Mouse (Mus musculus): ENCODE data around the gene Mcf2.

The Mcf2 gene

DNA sequence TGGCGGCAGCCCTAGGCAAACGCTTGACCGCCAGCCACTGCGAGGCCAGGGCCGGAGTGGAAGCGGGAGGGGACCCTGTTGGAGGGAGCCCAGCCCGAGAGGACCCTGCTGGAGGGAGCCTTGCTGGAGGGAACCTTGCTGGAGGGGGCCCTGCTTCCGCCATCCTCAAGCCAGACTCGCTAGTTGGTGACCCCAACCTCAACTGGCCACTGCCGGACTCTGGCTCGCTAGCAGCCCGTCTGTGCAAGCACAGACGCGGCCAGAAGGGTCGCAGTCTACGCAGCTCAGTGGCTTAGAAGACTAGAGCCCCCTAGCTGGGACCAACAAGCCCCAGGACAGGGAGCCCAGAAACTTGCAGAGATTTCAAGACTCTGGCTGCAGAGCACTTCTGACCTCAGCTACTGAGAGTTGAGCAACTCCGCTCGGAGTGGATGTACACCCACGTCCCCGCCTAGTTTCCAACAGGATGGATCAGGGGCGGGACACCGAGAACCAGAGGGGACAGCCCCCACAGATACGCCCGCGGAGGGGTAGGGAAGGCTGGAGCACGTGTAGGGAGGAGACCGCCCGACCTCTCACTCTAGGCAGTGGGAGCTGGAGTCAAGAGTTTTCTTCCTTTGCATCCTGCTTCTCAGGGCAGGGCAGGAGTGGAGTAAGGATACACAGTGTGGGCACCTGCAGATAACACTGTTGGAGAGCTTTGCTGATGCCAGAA is at the start of gene Mcf2:
Mcf2 (minus strand) TSS at position 346 of the 715 bp plus-strand sequence.
- in situ Hi-C loops (cut with MboI, MseI) = no loop called here

- in situ Hi-C loops (cut with MboI, MseI) = no loop called here
Observed at GRCm38 (mm10) chrX:60187726-60188125, 8.8 kb upstream of the Mcf2 start.

DNA sequence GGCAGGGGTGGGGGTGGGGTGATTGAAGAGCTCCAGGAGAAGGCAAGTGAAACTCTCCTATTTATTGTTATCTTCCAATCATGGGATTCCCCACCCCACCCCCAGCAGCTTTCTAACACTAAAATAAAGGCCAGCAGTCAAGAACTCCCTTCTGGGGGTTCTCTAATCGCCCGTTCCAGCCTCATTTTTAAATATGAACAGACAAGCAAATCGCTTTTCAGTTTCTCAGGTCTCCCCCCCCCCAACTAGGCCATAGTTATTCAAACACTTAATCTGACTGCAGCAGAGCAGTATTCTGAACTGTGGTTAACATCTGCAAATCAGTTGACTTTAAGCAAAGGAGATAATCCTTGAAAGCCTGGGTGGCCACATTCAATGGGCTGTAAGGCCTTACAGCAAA is 3.7 kb upstream of the Mcf2 start:
- in situ Hi-C loops (cut with MboI, MseI) = no loop called here

- in situ Hi-C loops (cut with MboI, MseI) = no loop called here
Observed at GRCm38 (mm10) chrX:60178025-60178743, 705 bp downstream of the Mcf2 start.

DNA sequence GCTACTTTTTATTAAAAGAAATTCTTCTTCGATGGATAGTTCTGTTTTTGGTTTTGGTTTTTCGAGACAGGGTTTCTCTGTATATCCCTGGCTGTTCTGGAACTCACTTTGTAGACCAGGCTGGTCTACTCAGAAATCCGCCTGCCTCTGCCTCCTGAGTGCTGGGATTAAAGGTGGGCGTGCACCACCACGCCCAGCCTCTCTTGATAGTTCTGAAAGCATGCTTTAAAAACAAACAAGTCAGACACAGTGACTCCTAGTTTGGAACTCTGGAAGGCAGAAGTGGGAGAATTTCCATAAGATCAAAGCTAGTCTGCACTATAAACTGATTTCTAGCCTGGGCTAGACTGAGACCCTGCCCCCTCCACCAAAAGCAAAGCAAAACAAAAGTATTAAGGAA is 8.8 kb downstream of the Mcf2 start:
- in situ Hi-C loops (cut with MboI, MseI) = loop anchor here (25.0 kb wide), 1 partner anchor 667 kb away; no protein-coding TSS in a partner anchor

- in situ Hi-C loops (cut with MboI, MseI) = loop anchor here (25.0 kb wide), 1 partner anchor 668 kb away; no protein-coding TSS in a partner anchor
Observed at GRCm38 (mm10) chrX:60169511-60169910, 9.4 kb downstream of the Mcf2 start.

- in situ Hi-C loops (cut with MboI, MseI) = loop anchor here (25.0 kb wide), 1 partner anchor 669 kb away; no protein-coding TSS in a partner anchor
Observed at GRCm38 (mm10) chrX:60168796-60169195, 10.1 kb downstream of the Mcf2 start.

GRCm38 (mm10) chrX:60147268-60147974 is 31.5 kb downstream of the Mcf2 start:
- in situ Hi-C loops (cut with MboI, MseI) = no loop called here

- in situ Hi-C loops (cut with MboI, MseI) = loop anchor here (10.0 kb wide), 1 partner anchor 879 kb away; no protein-coding TSS in a partner anchor
Observed at GRCm38 (mm10) chrX:60075359-60075758, 103.5 kb downstream of the Mcf2 start.

DNA sequence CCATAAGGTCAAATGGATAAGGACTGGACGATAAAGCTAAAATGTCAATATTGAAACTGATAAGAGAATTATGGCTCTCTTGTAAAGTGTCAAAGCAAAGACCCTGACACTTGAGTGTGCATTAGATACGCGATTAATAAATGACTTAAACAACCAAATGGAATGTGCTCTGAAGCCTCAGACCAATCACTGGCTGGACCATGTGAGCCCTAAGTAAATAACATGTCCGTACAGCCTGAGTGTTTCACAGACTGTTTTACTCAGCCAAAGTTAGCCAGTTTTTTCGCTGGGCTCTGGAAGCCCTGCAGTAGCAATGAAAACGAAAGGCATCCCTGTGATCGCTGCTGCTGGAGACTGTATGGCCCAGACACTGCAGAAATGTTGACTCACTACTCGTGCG is 123.7 kb downstream of the Mcf2 start:
- in situ Hi-C loops (cut with MboI, MseI) = no loop called here

- in situ Hi-C loops (cut with MboI, MseI) = no loop called here
Observed at GRCm38 (mm10) chrX:60054745-60055144, 124.1 kb downstream of the Mcf2 start.

GRCm38 (mm10) chrX:60026654-60027053 is 152.2 kb downstream of the Mcf2 start:
- in situ Hi-C loops (cut with MboI, MseI) = no loop called here

DNA sequence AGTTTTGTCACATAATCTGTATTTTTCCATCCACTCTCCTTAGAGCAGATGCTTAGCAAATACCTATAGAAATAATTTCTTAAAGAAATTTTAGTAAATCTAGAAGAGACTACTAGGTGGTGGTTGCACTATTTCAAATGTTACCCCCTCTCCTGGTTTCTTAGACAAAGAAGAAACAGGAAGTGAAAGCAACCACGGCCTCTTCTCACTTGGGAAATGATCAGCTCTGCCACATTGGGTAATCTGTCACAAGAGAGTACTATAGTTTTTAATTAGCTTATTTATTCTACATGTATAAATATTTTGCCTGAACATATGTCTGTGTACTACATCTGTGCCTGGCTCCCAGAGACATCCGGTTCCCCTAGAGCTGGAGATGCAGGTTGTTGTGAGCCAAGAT is 157.3 kb downstream of the Mcf2 start:
- in situ Hi-C loops (cut with MboI, MseI) = loop anchor here (25.0 kb wide), 2 partner anchors 441 to 834 kb away; no protein-coding TSS in a partner anchor

DNA sequence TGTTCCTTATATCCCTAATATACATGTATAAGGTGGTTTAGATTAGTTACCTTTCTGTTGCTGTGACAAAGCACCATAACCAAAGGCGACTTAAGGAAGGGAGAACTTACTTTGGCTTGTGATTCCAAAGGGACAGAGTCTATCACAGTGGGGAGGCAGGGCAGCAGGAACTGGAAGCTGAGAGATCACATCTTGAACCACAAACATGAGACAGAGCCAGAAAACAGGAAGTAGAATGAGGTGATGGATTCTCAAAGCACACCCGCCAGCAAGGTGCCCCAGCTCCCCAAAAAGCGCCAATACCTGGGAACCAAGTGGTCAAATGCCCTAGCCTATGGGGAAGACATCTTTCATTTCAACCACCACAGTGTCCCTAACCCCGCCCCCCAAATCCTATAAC is 157.9 kb downstream of the Mcf2 start:
- in situ Hi-C loops (cut with MboI, MseI) = loop anchor here (25.0 kb wide), 2 partner anchors 441 to 834 kb away; no protein-coding TSS in a partner anchor

DNA sequence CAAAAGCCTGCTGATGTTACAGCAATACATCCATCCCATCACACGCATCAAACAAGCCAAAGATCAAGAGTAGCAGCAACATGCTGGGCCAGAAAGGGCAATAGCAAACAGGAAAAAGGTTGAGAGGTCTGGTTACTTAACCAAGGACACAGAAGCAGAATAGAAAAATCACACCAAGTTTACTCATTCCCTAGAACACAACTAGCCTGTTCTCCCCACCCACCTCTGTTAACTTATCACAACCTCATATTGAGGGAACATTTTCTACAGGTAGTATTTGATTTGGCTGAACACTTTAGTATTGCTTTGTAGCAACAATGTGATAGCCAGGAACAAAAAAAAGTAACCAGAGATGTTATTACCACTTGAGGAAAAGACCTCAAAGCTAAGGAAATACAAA is 164.3 kb downstream of the Mcf2 start:
- in situ Hi-C loops (cut with MboI, MseI) = loop anchor here (25.0 kb wide), 2 partner anchors 448 to 827 kb away; no protein-coding TSS in a partner anchor

DNA sequence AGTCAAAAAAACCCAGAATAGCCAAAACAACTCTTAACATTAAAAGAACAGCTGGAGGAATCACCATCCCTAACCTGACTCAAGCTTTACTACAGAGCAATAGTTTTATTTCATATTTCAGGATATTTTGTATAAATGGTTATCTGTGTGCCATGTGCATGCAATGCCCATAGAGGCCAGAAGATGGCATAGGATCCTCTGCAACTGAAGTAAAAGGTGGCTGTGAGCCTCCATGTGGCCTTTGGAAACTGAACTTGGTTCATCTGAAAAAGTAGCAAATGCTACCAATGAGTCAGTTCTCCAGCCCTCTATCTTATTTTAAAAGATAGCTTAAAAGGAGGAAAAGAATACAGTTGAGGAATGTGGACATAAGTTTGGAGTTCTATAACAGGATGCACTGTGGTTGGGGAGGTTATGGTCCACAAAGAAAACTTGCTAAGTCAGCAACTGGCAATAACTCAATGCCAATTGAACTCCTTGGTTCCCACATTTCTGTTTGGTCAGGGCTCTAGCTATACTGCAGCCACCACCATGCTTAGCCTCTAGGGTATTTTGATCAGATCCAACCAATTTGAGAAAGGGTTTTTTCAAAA is 165.7 kb downstream of the Mcf2 start:
- in situ Hi-C loops (cut with MboI, MseI) = loop anchor here (25.0 kb wide), 2 partner anchors 449 to 826 kb away; no protein-coding TSS in a partner anchor

All from T-helper 2 cell (primary cell).